Mouse (Mus musculus) gastrocnemius, adult 8-10 months (tissue): ENCODE measurements around the gene Camk1d. TPM values are rescaled to one million over a fixed set of nuclear protein-coding genes. Genes with fewer than 3 reads are reported as not detected.

Experiments used
- DNase-seq, 2 experiments: peaks; one replicate each; pipeline ENCODE4 v3.0.0; 2022; ENCODE audit warnings: low spot score in 2 of 2
- total RNA-seq, 4 experiments: library from RNA; stranded (reverse); gene quantifications; 2 replicates each; pipeline ENCODE4 v1.2.4; 2022

Gene Camk1d
- total RNA-seq, 4 experiments from 2014 or later = 0.51 to 1.3 (median 1.1) TPM

GRCm38 (mm10) chr2:5709911-5710310, 4.4 kb downstream of the Camk1d start:
- no peak for DNase-seq

GRCm38 (mm10) chr2:5707871-5708733, 6.2 kb downstream of the Camk1d start:
- no peak for DNase-seq

- DNase-seq = no peak
These were observed 7.7 kb downstream of the Camk1d start for GRCm38 (mm10) chr2:5706618-5707017.

- DNase-seq = no peak
These were observed 11.9 kb downstream of the Camk1d start for GRCm38 (mm10) chr2:5702370-5702769.

GRCm38 (mm10) chr2:5700931-5701330, 13.4 kb downstream of the Camk1d start:
- no peak for DNase-seq

- DNase-seq = no peak
These were observed 15.9 kb downstream of the Camk1d start for GRCm38 (mm10) chr2:5698451-5698850.

- DNase-seq = no peak
These were observed 20.2 kb downstream of the Camk1d start for GRCm38 (mm10) chr2:5694094-5694493.

- DNase-seq = no peak
These were observed 22.6 kb downstream of the Camk1d start for GRCm38 (mm10) chr2:5691729-5692128.

GRCm38 (mm10) chr2:5683366-5683765, 30.9 kb downstream of the Camk1d start:
- no peak for DNase-seq

GRCm38 (mm10) chr2:5681909-5682308, 32.4 kb downstream of the Camk1d start:
- no peak for DNase-seq

- no peak for DNase-seq
These were observed 33.0 kb downstream of the Camk1d start for GRCm38 (mm10) chr2:5681302-5681701.

- DNase-seq = no peak
These were observed 35.3 kb downstream of the Camk1d start for GRCm38 (mm10) chr2:5679055-5679454.

- no peak for DNase-seq
These were observed 36.8 kb downstream of the Camk1d start for GRCm38 (mm10) chr2:5677472-5677871.

- DNase-seq = no peak
These were observed 37.5 kb downstream of the Camk1d start for GRCm38 (mm10) chr2:5676786-5677185.

- DNase-seq = no peak
These were observed 38.2 kb downstream of the Camk1d start for GRCm38 (mm10) chr2:5676143-5676483.

GRCm38 (mm10) chr2:5675431-5676142, 38.7 kb downstream of the Camk1d start:
- peak; percentile 8 to 53 for DNase-seq

- no peak for DNase-seq
These were observed 39.8 kb downstream of the Camk1d start for GRCm38 (mm10) chr2:5674512-5674911.

- no peak for DNase-seq
These were observed 40.5 kb downstream of the Camk1d start for GRCm38 (mm10) chr2:5673816-5674215.

GRCm38 (mm10) chr2:5672906-5673589, 41.3 kb downstream of the Camk1d start:
- no peak for DNase-seq

GRCm38 (mm10) chr2:5670146-5670545, 44.2 kb downstream of the Camk1d start:
- no peak for DNase-seq

- no peak for DNase-seq
These were observed 44.7 kb downstream of the Camk1d start for GRCm38 (mm10) chr2:5669498-5670040.

- DNase-seq = no peak
These were observed 45.4 kb downstream of the Camk1d start for GRCm38 (mm10) chr2:5668940-5669339.
